8 mouse cellular contexts compared by ENCODE assay signal in genomic region chr11:68957308-68957707, GRCm38 (mm10). TPM values are rescaled to one million over a fixed set of nuclear protein-coding genes. Genes with fewer than 3 reads are reported as not detected.
DNase-seq lines count a peak whose midpoint lies in the region; ATAC-seq lines count a peak whose summit lies in the region.

TSS of gene Arhgef15 (minus strand) at chr11:68957480.

- DNase-seq in layer of hippocampus, postnatal 10 days (ENCODE audit: low spot score in 2 of 2), result no peak
- no peak for DNase-seq in layer of hippocampus, adult 11-12 months (ENCODE audit: low spot score)
- peak in 1 of 2 experiments; percentile 65 for DNase-seq in heart, adult 18-20 months
- peak; percentile 43 for DNase-seq in kidney, postnatal 10 days
- DNase-seq in lung, postnatal 25 days (ENCODE audit: low spot score), result peak; percentile 45
- no peak for DNase-seq in urinary bladder, postnatal 25 days (ENCODE audit: low spot score)
- DNase-seq in layer of hippocampus, adult 9-10 months (ENCODE audit: low spot score), result no peak

- ATAC-seq in erythroblast, adult 5-6 weeks (replicated peaks; ENCODE audit: low FRiP score, poor library complexity, severe bottlenecking), result no peak

RNA-seq across cellular contexts. Expression of gene Arhgef15, which starts in this region (rescaled TPM):
- 10 to 100 TPM; 12.2 to 17.4 TPM for total RNA-seq in layer of hippocampus, postnatal 10 days (2021)
- 10 to 100 TPM; 20.6 to 23.5 TPM for total RNA-seq in heart, adult 18-20 months (2021)
- total RNA-seq in erythroblast, adult 5-6 weeks (2015; ENCODE audit: low replicate concordance), result not detected in 2 replicates
- total RNA-seq in erythroblast, adult 5-6 weeks (2017; ENCODE audit: low replicate concordance), result not detected in 2 replicates

Comparison
In these comparisons a context has a peak if more than half of its experiments do, and no peak if none do; other contexts are left out.
1. RNA of gene Arhgef15 (total RNA-seq): 20.6 to 23.5 TPM in heart, adult 18-20 months and 12.2 to 17.4 TPM in layer of hippocampus, postnatal 10 days; not detected in erythroblast, adult 5-6 weeks; every median in the first group is over 10 times any median in the second.
2. DNase-seq: peak in kidney, postnatal 10 days (single experiment) and lung, postnatal 25 days (single experiment); none in layer of hippocampus, postnatal 10 days (0 of 2), layer of hippocampus, adult 11-12 months (single experiment), urinary bladder, postnatal 25 days (single experiment) and layer of hippocampus, adult 9-10 months (single experiment).